ENCODE assay signal across 9 mouse cellular contexts in the genomic region with DNA sequence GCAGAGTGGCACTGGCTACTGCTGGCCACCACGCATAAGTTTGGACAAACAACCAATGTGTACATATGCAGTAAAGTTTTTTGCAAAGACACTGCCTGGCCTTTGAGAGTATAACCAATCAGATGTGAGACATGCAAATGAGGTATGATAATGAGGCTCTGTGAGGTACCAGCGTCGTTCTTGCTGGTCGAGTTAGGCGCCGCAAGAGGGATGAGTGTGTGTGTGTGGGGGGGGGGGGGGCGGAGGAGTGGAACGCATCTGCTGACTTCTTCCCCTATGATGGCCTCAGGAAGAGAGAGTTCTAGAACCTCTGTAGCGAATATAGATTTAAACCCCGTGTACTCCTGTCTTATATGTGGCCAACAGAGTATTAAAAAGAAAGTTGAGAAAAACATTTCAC. TPM values are rescaled to one million over a fixed set of nuclear protein-coding genes. Genes with fewer than 3 reads are reported as not detected.
DNase-seq lines count a peak whose midpoint lies in the region; ATAC-seq and TF ChIP-seq lines count a peak whose summit lies in the region.
"Not testable (repeated sequence)": the region's sequence is repeated elsewhere in the genome, so short reads cannot be mapped to it uniquely, and the experiment has no call there.
"Had no signal": no experiment of that assay in that cellular context is flagged by ENCODE, and none has a peak within 500 bp of the region (broad histone marks: within the 10 kb centered on the region; RNA-seq: fewer than 3 reads in every experiment).

No protein-coding gene starts in this region.

- not testable (repeated sequence) for H3K4me1 ChIP-seq in forebrain, embryonic 14.5 days (ENCODE audit: control insufficient read depth, insufficient read depth, low read length); hindbrain, embryonic 12.5 days; kidney, embryonic 15.5 days; liver, postnatal 0 days (ENCODE audit: insufficient read depth); midbrain, embryonic 12.5 days

- H3K4me3 ChIP-seq in forebrain, embryonic 14.5 days (ENCODE audit: low read depth, low read length); hindbrain, embryonic 12.5 days; kidney, embryonic 15.5 days (replicated peaks); liver, postnatal 0 days (ENCODE audit: low read depth, low read length); midbrain, embryonic 12.5 days: not testable (repeated sequence)

- 0 out of 2 replicates have a peak, but pooled peaks have one; percentile 42 for ATAC-seq in forebrain, embryonic 14.5 days
- peak; percentile 62 for ATAC-seq in hindbrain, embryonic 12.5 days (ENCODE audit: low FRiP score)
- ATAC-seq in kidney, embryonic 15.5 days (replicated peaks; ENCODE audit: low FRiP score): peak; percentile 59
- ATAC-seq in liver, postnatal 0 days: peak; percentile 44; the same call in 1 of the 2 replicates
- peak; percentile 56; the same call in 1 of the 2 replicates for ATAC-seq in midbrain, embryonic 12.5 days (ENCODE audit: low FRiP score, low read depth)

- WGBS in forebrain, embryonic 14.5 days: 9% methylated on average over 10 of the region's 10 CpGs
- 6% methylated on average over 10 of the region's 10 CpGs for WGBS in hindbrain, embryonic 12.5 days
- 16% methylated on average over 10 of the region's 10 CpGs for WGBS in kidney, embryonic 15.5 days
- WGBS in liver, postnatal 0 days (ENCODE audit: insufficient replicate concordance): 5% methylated on average over 10 of the region's 10 CpGs
- 13% methylated on average over 10 of the region's 10 CpGs for WGBS in midbrain, embryonic 12.5 days

- DNase-seq in CD4-positive helper T cell, adult 2 months (ENCODE audit: low read depth, low spot score): peak; percentile 61
- peak; percentile 38 for DNase-seq in embryo, embryonic 11 days
- peak; percentile 34 for DNase-seq in forebrain, embryonic 14.5 days (ENCODE audit: low spot score)
- DNase-seq in liver, postnatal 0 days: peak; percentile 27
- peak; percentile 78 for DNase-seq in thymus, postnatal 0 days (ENCODE audit: low spot score)

- H3K27me3 ChIP-seq in forebrain, embryonic 14.5 days (replicated peaks; ENCODE audit: control insufficient read depth, insufficient read depth, low read length); hindbrain, embryonic 12.5 days; kidney, embryonic 15.5 days; liver, postnatal 0 days (ENCODE audit: insufficient read depth, low read length); midbrain, embryonic 12.5 days: not testable (repeated sequence)

- not testable (repeated sequence) for H3K36me3 ChIP-seq in forebrain, embryonic 14.5 days (ENCODE audit: control insufficient read depth, insufficient read depth, low read length); hindbrain, embryonic 12.5 days; kidney, embryonic 15.5 days; liver, postnatal 0 days (replicated peaks; ENCODE audit: insufficient read depth, low read length); midbrain, embryonic 12.5 days

- not testable (repeated sequence) for H3K27ac ChIP-seq in forebrain, embryonic 14.5 days (ENCODE audit: low read depth, low read length); hindbrain, embryonic 12.5 days; kidney, embryonic 15.5 days; liver, postnatal 0 days (ENCODE audit: low read depth); midbrain, embryonic 12.5 days (replicated peaks)

- H3K4me2 ChIP-seq in forebrain, embryonic 14.5 days (ENCODE audit: low read length); hindbrain, embryonic 12.5 days (replicated peaks); liver, postnatal 0 days (ENCODE audit: low read depth, low read length): not testable (repeated sequence)
- H3K4me2 ChIP-seq in kidney, embryonic 15.5 days: 0 out of 2 replicates have a peak overlapping the region, but pooled peaks have one; percentile 14
- H3K4me2 ChIP-seq in midbrain, embryonic 12.5 days (replicated peaks): 0 out of 2 replicates have a peak overlapping the region, but pooled peaks have one; percentile 7

- H3K9me3 ChIP-seq in forebrain, embryonic 14.5 days (replicated peaks; ENCODE audit: control insufficient read depth, low read length); hindbrain, embryonic 12.5 days (replicated peaks); kidney, embryonic 15.5 days (replicated peaks); liver, postnatal 0 days (ENCODE audit: low read length); midbrain, embryonic 12.5 days: not testable (repeated sequence)

- H3K9ac ChIP-seq in forebrain, embryonic 14.5 days (ENCODE audit: low read length); hindbrain, embryonic 12.5 days; kidney, embryonic 15.5 days; liver, postnatal 0 days (replicated peaks); midbrain, embryonic 12.5 days (replicated peaks): not testable (repeated sequence)

- not testable (repeated sequence) for TF ChIP-seq EP300 in liver, postnatal 0 days (IDR thresholded peaks at IDR 0.05; ENCODE audit: low read depth)

- TF ChIP-seq CTCF in liver, postnatal 0 days (IDR thresholded peaks at IDR 0.05; ENCODE audit: low read depth): not testable (repeated sequence)

RNA-seq across cellular contexts. Expression of gene Arhgap35, which starts 19.1 kb away (rescaled TPM):
- polyA plus RNA-seq in forebrain, embryonic 14.5 days (2014; fragmentation: Nextera tagmentation; extraction: Ambion mirVana): 29.6 and 36.1 TPM in 2 replicates
- polyA plus RNA-seq in hindbrain, embryonic 12.5 days (2016; fragmentation: Nextera tagmentation; extraction: Ambion mirVana): 40.0 and 43.3 TPM in 2 replicates
- polyA plus RNA-seq in kidney, embryonic 15.5 days (2015; fragmentation: Nextera tagmentation; extraction: Ambion mirVana): 16.8 and 18.2 TPM in 2 replicates
- 2.4 and 2.7 TPM in 2 replicates for polyA plus RNA-seq in liver, postnatal 0 days (2015; fragmentation: Nextera tagmentation; extraction: Ambion mirVana)
- 39.1 and 40.2 TPM in 2 replicates for polyA plus RNA-seq in midbrain, embryonic 12.5 days (2016; fragmentation: Nextera tagmentation; extraction: Ambion mirVana)
- 3.8 and 4.0 TPM in 2 replicates for polyA plus RNA-seq in thymus, postnatal 0 days (2015; fragmentation: Nextera tagmentation; extraction: Ambion mirVana)

RNA-seq across cellular contexts. Expression of gene Ceacam15, which starts 41.6 kb away (rescaled TPM):
- polyA plus RNA-seq in forebrain, embryonic 14.5 days (2014; fragmentation: Nextera tagmentation; extraction: Ambion mirVana): not detected in 2 replicates
- polyA plus RNA-seq in hindbrain, embryonic 12.5 days (2016; fragmentation: Nextera tagmentation; extraction: Ambion mirVana): not detected in 2 replicates
- not detected in 2 replicates for polyA plus RNA-seq in kidney, embryonic 15.5 days (2015; fragmentation: Nextera tagmentation; extraction: Ambion mirVana)
- polyA plus RNA-seq in liver, postnatal 0 days (2015; fragmentation: Nextera tagmentation; extraction: Ambion mirVana): not detected in 2 replicates
- polyA plus RNA-seq in midbrain, embryonic 12.5 days (2016; fragmentation: Nextera tagmentation; extraction: Ambion mirVana): not detected in 2 replicates
- 0.86 and 1.3 TPM in 2 replicates for polyA plus RNA-seq in thymus, postnatal 0 days (2015; fragmentation: Nextera tagmentation; extraction: Ambion mirVana)
- polyA plus RNA-seq: stomach, embryonic 16.5 days had no signal

Comparison
In these comparisons a context has a peak if more than half of its experiments do, and no peak if none do; other contexts are left out.
1. DNase-seq: peak in every context shown above with its lines; median percentile 78 in thymus, postnatal 0 days; 61 in CD4-positive helper T cell, adult 2 months; 38 in embryo, embryonic 11 days; 34 in forebrain, embryonic 14.5 days; 27 in liver, postnatal 0 days.